Mouse (Mus musculus): ENCODE data around the gene Olfr1377. TPM values are rescaled to one million over a fixed set of nuclear protein-coding genes. Genes with fewer than 3 reads are reported as not detected.
"Not testable (repeated sequence)": the region's sequence is repeated elsewhere in the genome, so short reads cannot be mapped to it uniquely, and the experiment has no call there.

Olfr1377 gene
- polyA plus RNA-seq, 1 experiment: not detected

- Histone ChIP-seq H3K4me1 (ENCODE audit: control insufficient read depth, insufficient read depth, low read length) (no peaks in the 10 kb centered on the region), H3K4me3 (replicated peaks; ENCODE audit: insufficient read depth, low read depth, low read length) (no peak overlapping the region), H3K27me3 (ENCODE audit: control insufficient read depth, insufficient read depth, low read length) (no peaks in the 10 kb centered on the region), H3K27ac (ENCODE audit: insufficient read depth, low read length) (no peak overlapping the region)
- 71% methylated on average over 2 of the region's 2 CpGs for WGBS
- no peak for TF ChIP-seq CTCF (IDR thresholded peaks at IDR 0.05; ENCODE audit: borderline replicate concordance, insufficient read depth, low read depth, low read length)
- no peak for TF ChIP-seq POLR2A (IDR thresholded peaks at IDR 0.05; ENCODE audit: borderline replicate concordance, insufficient read depth, low read length)
- DNase-seq: no peak
These were observed 16.9 kb upstream of the Olfr1377 start for GRCm38 (mm10) chr11:50964886-50965285.

GRCm38 (mm10) chr11:50966230-50966629 is 15.5 kb upstream of the Olfr1377 start, which contains the start of gene Olfr1378:
Gene Olfr1378 (plus strand): TSS chr11:50966530.
- TF ChIP-seq CTCF (IDR thresholded peaks at IDR 0.05; ENCODE audit: borderline replicate concordance, insufficient read depth, low read depth, low read length) (no peak), POLR2A (IDR thresholded peaks at IDR 0.05; ENCODE audit: borderline replicate concordance, insufficient read depth, low read length) (no peak)

GRCm38 (mm10) chr11:50977216-50977615 is 4.6 kb upstream of the Olfr1377 start:
- WGBS: 58% methylated on average over 4 of the region's 4 CpGs

More at GRCm38 (mm10) chr11:50966230-50966629, 15.5 kb upstream of the Olfr1377 start, which contains the start of gene Olfr1378:
- DNase-seq: no peak
- Histone ChIP-seq H3K27me3 (ENCODE audit: control insufficient read depth, insufficient read depth, low read length) (no peaks in the 10 kb centered on the region), H3K27ac (ENCODE audit: insufficient read depth, low read length) (no peak within 1 kb of the TSS), H3K4me1 (ENCODE audit: control insufficient read depth, insufficient read depth, low read length) (no peaks in the 10 kb centered on the region), H3K4me3 (replicated peaks; ENCODE audit: insufficient read depth, low read depth, low read length) (no peak within 1 kb of the TSS)
- 84% methylated on average over 11 of the region's 11 CpGs for WGBS

GRCm38 (mm10) chr11:51003296-51003695 is 21.5 kb downstream of the Olfr1377 start, which contains the start of gene Olfr51:
Gene Olfr51 (plus strand): TSS chr11:51003596.
- TF ChIP-seq CTCF (IDR thresholded peaks at IDR 0.05; ENCODE audit: borderline replicate concordance, insufficient read depth, low read depth, low read length) (no peak), POLR2A (IDR thresholded peaks at IDR 0.05; ENCODE audit: borderline replicate concordance, insufficient read depth, low read length) (no peak)
- Histone ChIP-seq H3K4me1 (ENCODE audit: control insufficient read depth, insufficient read depth, low read length) (no peaks in the 10 kb centered on the region), H3K27me3 (ENCODE audit: control insufficient read depth, insufficient read depth, low read length) (no peaks in the 10 kb centered on the region; the same call in 1 of the 2 replicates), H3K27ac (ENCODE audit: insufficient read depth, low read length) (no peak within 1 kb of the TSS), H3K4me3 (replicated peaks; ENCODE audit: insufficient read depth, low read depth, low read length) (no peak within 1 kb of the TSS)
- WGBS: 78% methylated on average over 5 of the region's 5 CpGs
- DNase-seq: no peak

More at GRCm38 (mm10) chr11:50977216-50977615, 4.6 kb upstream of the Olfr1377 start:
- TF ChIP-seq CTCF (IDR thresholded peaks at IDR 0.05; ENCODE audit: borderline replicate concordance, insufficient read depth, low read depth, low read length) (no peak), POLR2A (IDR thresholded peaks at IDR 0.05; ENCODE audit: borderline replicate concordance, insufficient read depth, low read length) (no peak)
- DNase-seq: no peak
- no peaks in the 10 kb centered on the region for H3K4me1 ChIP-seq (ENCODE audit: control insufficient read depth, insufficient read depth, low read length)
- no peak overlapping the region for H3K4me3 ChIP-seq (replicated peaks; ENCODE audit: insufficient read depth, low read depth, low read length)
- H3K27me3 ChIP-seq (ENCODE audit: control insufficient read depth, insufficient read depth, low read length): no peaks in the 10 kb centered on the region
- no peak overlapping the region for H3K27ac ChIP-seq (ENCODE audit: insufficient read depth, low read length)

- TF ChIP-seq POLR2A (IDR thresholded peaks at IDR 0.05; ENCODE audit: borderline replicate concordance, insufficient read depth, low read length): no peak
- TF ChIP-seq CTCF (IDR thresholded peaks at IDR 0.05; ENCODE audit: borderline replicate concordance, insufficient read depth, low read depth, low read length): no peak
- Histone ChIP-seq H3K27ac (ENCODE audit: insufficient read depth, low read length) (no peak overlapping the region), H3K27me3 (ENCODE audit: control insufficient read depth, insufficient read depth, low read length) (no peaks in the 10 kb centered on the region), H3K4me1 (ENCODE audit: control insufficient read depth, insufficient read depth, low read length) (no peaks in the 10 kb centered on the region), H3K4me3 (replicated peaks; ENCODE audit: insufficient read depth, low read depth, low read length) (no peak overlapping the region)
- DNase-seq: no peak
- 18% methylated on average over 5 of the region's 5 CpGs for WGBS
These were observed 30.1 kb downstream of the Olfr1377 start for GRCm38 (mm10) chr11:51011821-51012220.

- Histone ChIP-seq H3K4me1 (ENCODE audit: control insufficient read depth, insufficient read depth, low read length) (no peaks in the 10 kb centered on the region), H3K27ac (ENCODE audit: insufficient read depth, low read length) (no peak within 1 kb of the TSS), H3K27me3 (ENCODE audit: control insufficient read depth, insufficient read depth, low read length) (no peaks in the 10 kb centered on the region), H3K4me3 (replicated peaks; ENCODE audit: insufficient read depth, low read depth, low read length) (no peak within 1 kb of the TSS)
- no peak for DNase-seq
- WGBS: 24% methylated on average over 1 of the region's 1 CpGs
- TF ChIP-seq POLR2A (IDR thresholded peaks at IDR 0.05; ENCODE audit: borderline replicate concordance, insufficient read depth, low read length) (no peak), CTCF (IDR thresholded peaks at IDR 0.05; ENCODE audit: borderline replicate concordance, insufficient read depth, low read depth, low read length) (no peak)
These were observed 32.2 kb downstream of the Olfr1377 start, which contains the start of gene Olfr54 for GRCm38 (mm10) chr11:51013936-51014335. Gene Olfr54 (plus strand): TSS chr11:51014236.

- H3K27me3 ChIP-seq (ENCODE audit: control insufficient read depth, insufficient read depth, low read length): no peaks in the 10 kb centered on the region
- TF ChIP-seq POLR2A (IDR thresholded peaks at IDR 0.05; ENCODE audit: borderline replicate concordance, insufficient read depth, low read length) (no peak), CTCF (IDR thresholded peaks at IDR 0.05; ENCODE audit: borderline replicate concordance, insufficient read depth, low read depth, low read length) (no peak)
- no peaks in the 10 kb centered on the region for H3K4me1 ChIP-seq (ENCODE audit: control insufficient read depth, insufficient read depth, low read length)
- no peak overlapping the region for H3K27ac ChIP-seq (ENCODE audit: insufficient read depth, low read length)
- DNase-seq: no peak
- 44% methylated on average over 2 of the region's 2 CpGs for WGBS
- H3K4me3 ChIP-seq (replicated peaks; ENCODE audit: insufficient read depth, low read depth, low read length): no peak overlapping the region
These were observed 34.6 kb downstream of the Olfr1377 start for GRCm38 (mm10) chr11:51016341-51016740.

GRCm38 (mm10) chr11:51026811-51027210 is 45.0 kb downstream of the Olfr1377 start:
- H3K4me1 ChIP-seq (ENCODE audit: control insufficient read depth, insufficient read depth, low read length); H3K27ac ChIP-seq (ENCODE audit: insufficient read depth, low read length); H3K4me3 ChIP-seq (replicated peaks; ENCODE audit: insufficient read depth, low read depth, low read length); H3K27me3 ChIP-seq (ENCODE audit: control insufficient read depth, insufficient read depth, low read length); DNase-seq: not testable (repeated sequence)
- whole genome bisulfite sequencing: 56% methylated on average over 11 of the region's 11 CpGs

GRCm38 (mm10) chr11:51029381-51029780 is 47.6 kb downstream of the Olfr1377 start:
- not testable (repeated sequence) for DNase-seq; H3K4me1 ChIP-seq (ENCODE audit: control insufficient read depth, insufficient read depth, low read length); H3K27ac ChIP-seq (ENCODE audit: insufficient read depth, low read length); H3K4me3 ChIP-seq (replicated peaks; ENCODE audit: insufficient read depth, low read depth, low read length); H3K27me3 ChIP-seq (ENCODE audit: control insufficient read depth, insufficient read depth, low read length)
- 54% methylated on average over 8 of the region's 8 CpGs for WGBS
